Mouse (Mus musculus) monocyte, adult 5-6 weeks (primary cell): ENCODE measurements around the gene 1810009A15Rik. TPM values are rescaled to one million over a fixed set of nuclear protein-coding genes. Genes with fewer than 3 reads are reported as not detected.

Experiments
- total RNA-seq: library from RNA; stranded (forward); fragments of 200-1000, 200-491, 200-594 nt; gene quantifications from 3 replicates; pipeline ENCODE4 v1.2.3, GENCODE M21; 2017

1810009A15Rik gene
- total RNA-seq, 1 experiment from 2014 or later: 90.9 TPM

Other genes with a start within 250 kb of the 1810009A15Rik start
- not detected in 3 replicates for gene Chrm1, start 225.1 kb upstream of the 1810009A15Rik start, total RNA-seq
- 61.4 to 198 TPM (median 77.3 TPM) in 3 replicates for gene Slc3a2, start 165.5 kb upstream of the 1810009A15Rik start, total RNA-seq
- 32.5 to 68.4 TPM (median 56.6 TPM) in 3 replicates for gene Wdr74, start 153.0 kb upstream of the 1810009A15Rik start, total RNA-seq
- 1.9 to 2.8 TPM in 2 of 3 replicates, not detected in the other for gene 1700092M07Rik, start 148.1 kb upstream of the 1810009A15Rik start, total RNA-seq
- gene Stx5a, start 147.4 kb upstream of the 1810009A15Rik start, total RNA-seq: 105 to 173 TPM (median 138 TPM) in 3 replicates
- 85.6 to 138 TPM (median 127 TPM) in 3 replicates for gene Nxf1, start 131.8 kb upstream of the 1810009A15Rik start, total RNA-seq
- 10.2 to 19.0 TPM (median 12.6 TPM) in 3 replicates for gene Tmem223, start 117.9 kb upstream of the 1810009A15Rik start, total RNA-seq
- 86.6 to 115 TPM (median 101 TPM) in 3 replicates for gene Tmem179b, start 114.4 kb upstream of the 1810009A15Rik start, total RNA-seq
- gene Taf6l, start 102.4 kb upstream of the 1810009A15Rik start, total RNA-seq: 2.0 to 11.4 TPM (median 4.5 TPM) in 3 replicates
- gene Polr2g, start 90.3 kb upstream of the 1810009A15Rik start, total RNA-seq: 31.6 to 48.4 TPM (median 47.3 TPM) in 3 replicates
- gene Zbtb3, start 86.3 kb upstream of the 1810009A15Rik start, total RNA-seq: 0.85 to 1.2 TPM (median 1.1 TPM) in 3 replicates
- 40.1 to 52.8 TPM (median 48.3 TPM) in 3 replicates for gene Ttc9c, start 69.5 kb upstream of the 1810009A15Rik start, total RNA-seq
- 84.4 to 149 TPM (median 101 TPM) in 3 replicates for gene Hnrnpul2, start 68.8 kb upstream of the 1810009A15Rik start, total RNA-seq
- 40.4 to 54.5 TPM (median 44.1 TPM) in 3 replicates for gene AC129217.1, start 59.1 kb upstream of the 1810009A15Rik start, total RNA-seq
- gene Bscl2, start 51.4 kb upstream of the 1810009A15Rik start, total RNA-seq: 25.1 to 34.8 TPM (median 30.9 TPM) in 3 replicates
- gene Gng3, start 49.7 kb upstream of the 1810009A15Rik start, total RNA-seq: 0.39 to 0.64 TPM in 2 of 3 replicates, not detected in the other
- gene Lrrn4cl, start 38.1 kb upstream of the 1810009A15Rik start, total RNA-seq: 0.10 to 0.78 TPM (median 0.32 TPM) in 3 replicates
- 200 to 274 TPM (median 220 TPM) in 3 replicates for gene Ubxn1, start 17.4 kb upstream of the 1810009A15Rik start, total RNA-seq
- gene Uqcc3, start 7.9 kb upstream of the 1810009A15Rik start, total RNA-seq: 45.0 to 55.1 TPM (median 54.5 TPM) in 3 replicates
- gene Lbhd1, start 5.1 kb upstream of the 1810009A15Rik start, total RNA-seq: 18.1 to 52.5 TPM (median 21.3 TPM) in 3 replicates
- not detected in 3 replicates for gene Gm49403, start 4.9 kb upstream of the 1810009A15Rik start, total RNA-seq
- gene Gm49416, start 73 bp downstream of the 1810009A15Rik start, total RNA-seq: not detected in 3 replicates
- 5.8 to 9.1 TPM (median 7.4 TPM) in 3 replicates for gene Ints5, start 4.2 kb downstream of the 1810009A15Rik start, total RNA-seq
- 57.5 to 87.0 TPM (median 59.6 TPM) in 3 replicates for gene Ganab, start 9.2 kb downstream of the 1810009A15Rik start, total RNA-seq
- 34.2 to 75.8 TPM (median 50.2 TPM) in 3 replicates for gene B3gat3, start 31.5 kb downstream of the 1810009A15Rik start, total RNA-seq
- gene Rom1, start 40.5 kb downstream of the 1810009A15Rik start, total RNA-seq: 2.1 to 7.6 TPM (median 3.6 TPM) in 3 replicates
- gene Eml3, start 40.7 kb downstream of the 1810009A15Rik start, total RNA-seq: 39.3 to 101 TPM (median 62.5 TPM) in 3 replicates
- gene Mta2, start 53.0 kb downstream of the 1810009A15Rik start, total RNA-seq: 129 to 201 TPM (median 158 TPM) in 3 replicates
- gene Tut1, start 65.0 kb downstream of the 1810009A15Rik start, total RNA-seq: 14.8 to 16.9 TPM (median 16.7 TPM) in 3 replicates
- gene Eef1g, start 78.2 kb downstream of the 1810009A15Rik start, total RNA-seq: 313 to 352 TPM (median 341 TPM) in 3 replicates
- 408 to 1,020 TPM (median 414 TPM) in 3 replicates for gene Ahnak, start 100.4 kb downstream of the 1810009A15Rik start, total RNA-seq
- gene Scgb1a1, start 199.1 kb downstream of the 1810009A15Rik start, total RNA-seq: not detected in 3 replicates
- 6.1 to 14.4 TPM (median 7.8 TPM) in 3 replicates for gene Asrgl1, start 246.8 kb downstream of the 1810009A15Rik start, total RNA-seq